ENCODE assay signal across 8 mouse cellular contexts in genomic region chr13:34650953-34651352, GRCm38 (mm10). TPM values are rescaled to one million over a fixed set of nuclear protein-coding genes. Genes with fewer than 3 reads are reported as not detected.
DNase-seq lines count a peak whose midpoint lies in the region; ATAC-seq and TF ChIP-seq lines count a peak whose summit lies in the region.

No protein-coding gene starts in this region.

- H3K9me3 ChIP-seq in liver, embryonic 16.5 days (replicated peaks; ENCODE audit: control insufficient read depth, low read length), result no peaks in the 10 kb centered on the region

- 29% methylated on average over 10 of the region's 10 CpGs for WGBS in liver, embryonic 16.5 days (ENCODE audit: insufficient replicate concordance)
- WGBS in small intestine, adult 2 months, result 17% methylated on average over 10 of the region's 10 CpGs

- peaks cover 4% of the 10 kb centered on the region for H3K4me1 ChIP-seq in liver, embryonic 16.5 days (ENCODE audit: control insufficient read depth, low read depth, low read length)
- peaks cover 16% of the 10 kb centered on the region for H3K4me1 ChIP-seq in small intestine, adult 2 months (ENCODE audit: control insufficient read depth, insufficient read depth, insufficient read length, low read length)

- peak overlapping the region; percentile 54 for H3K4me2 ChIP-seq in liver, embryonic 16.5 days (ENCODE audit: low read depth, low read length)

- H3K27ac ChIP-seq in liver, embryonic 16.5 days (ENCODE audit: low read length), result peak overlapping the region; percentile 86; the same call in 1 of the 2 replicates
- peak overlapping the region; percentile 83 for H3K27ac ChIP-seq in small intestine, adult 2 months (ENCODE audit: insufficient read depth, low read depth, low read length)

- H3K4me3 ChIP-seq in liver, embryonic 16.5 days (ENCODE audit: low read depth, low read length), result peak overlapping the region; percentile 64
- peak overlapping the region; percentile 74 for H3K4me3 ChIP-seq in small intestine, adult 2 months (ENCODE audit: low read depth, low read length)

- ATAC-seq in liver, embryonic 16.5 days (ENCODE audit: low read depth), result no peak

- TF ChIP-seq CTCF in brain, embryonic 14.5 days (IDR thresholded peaks at IDR 0.05; ENCODE audit: borderline replicate concordance, extremely low read depth, insufficient read depth, insufficient read length), result no peak
- TF ChIP-seq CTCF in small intestine, adult 2 months (IDR thresholded peaks at IDR 0.05; ENCODE audit: extremely low read depth, insufficient read length, insufficient replicate concordance, low read depth, low read length), result no peak

- no peak for TF ChIP-seq POLR2A in brain, embryonic 14.5 days (IDR thresholded peaks at IDR 0.05; ENCODE audit: borderline replicate concordance, extremely low read depth, insufficient read depth, insufficient read length, poor library complexity, severe bottlenecking)
- TF ChIP-seq POLR2A in small intestine, adult 2 months (IDR thresholded peaks at IDR 0.05; ENCODE audit: low read depth, low read length), result no peak

- peak; percentile 73 for DNase-seq in MN1 (ENCODE audit: low spot score)
- DNase-seq in brain, embryonic 14.5 days (ENCODE audit: low read depth), result peak; percentile 76
- peak; percentile 77 for DNase-seq in heart, adult 8-10 months (ENCODE audit: low spot score)
- peak; percentile 19 for DNase-seq in kidney, adult 18-20 months
- DNase-seq in right cerebral cortex, postnatal 25 days, result no peak
- no peak for DNase-seq in thymus, postnatal 36 days

- H3K9ac ChIP-seq in liver, embryonic 16.5 days (ENCODE audit: low read depth, low read length), result peak overlapping the region; percentile 64

- no peaks in the 10 kb centered on the region for H3K36me3 ChIP-seq in liver, embryonic 16.5 days (ENCODE audit: control insufficient read depth, insufficient read depth)
- H3K36me3 ChIP-seq in small intestine, adult 2 months (ENCODE audit: control insufficient read depth, insufficient read depth, low read length), result no peaks in the 10 kb centered on the region

- peaks cover 43% of the 10 kb centered on the region for H3K27me3 ChIP-seq in liver, embryonic 16.5 days (ENCODE audit: control insufficient read depth, insufficient read depth, low read depth, low read length)
- 0 out of 2 replicates have a peak, but pooled peaks cover 2% of the 10 kb centered on the region for H3K27me3 ChIP-seq in small intestine, adult 2 months (ENCODE audit: control insufficient read depth, insufficient read depth, low read length)

RNA-seq across cellular contexts. Expression of gene Pxdc1, which starts 2.3 kb away (rescaled TPM):
- 7.9 and 9.9 TPM in 2 replicates for polyA plus RNA-seq in brain, embryonic 14.5 days (2012; rRNA removed)
- total RNA-seq in heart, adult 8-10 months (2022), result 10 to 100 TPM in 2 of 4 experiments, 1 to 10 TPM in 2; 8.7 to 17.3 (median 10.7) TPM
- 13.7 and 18.3 TPM in 2 replicates for polyA plus RNA-seq in liver, embryonic 16.5 days (2015; fragmentation: Nextera tagmentation; extraction: Ambion mirVana)
- 55.0 and 119 TPM in 2 replicates for polyA plus RNA-seq in small intestine, adult 2 months (2012; rRNA removed)

Comparison
In these comparisons a context has a peak if more than half of its experiments do, and no peak if none do; other contexts are left out.
1. DNase-seq: peak in MN1 (single experiment), brain, embryonic 14.5 days (single experiment), heart, adult 8-10 months (single experiment) and kidney, adult 18-20 months (single experiment); none in right cerebral cortex, postnatal 25 days (single experiment) and thymus, postnatal 36 days (0 of 2).